Mouse (Mus musculus) MEL (cell line): ENCODE measurements around the gene Cyfip1. TPM values are rescaled to one million over a fixed set of nuclear protein-coding genes. Genes with fewer than 3 reads are reported as not detected.

ENCODE experiments used
- DNase-seq: peaks from one replicate; pipeline ENCODE4 v3.0.0; 2011; ENCODE audit warnings: low read depth, low spot score
- H3K27ac ChIP-seq: 2 replicates; pipeline ENCODE4 v1.5.1; 2012; ENCODE audit warnings: low read depth, mild to moderate bottlenecking, control low read depth, low read length, moderate library complexity; ENCODE audit not compliant: control insufficient read depth
- H3K27me3 ChIP-seq, 2 experiments: fragments of 150-350 bp in 1 of 2; sonication (generic) in 1 of 2; 2 replicates each; pipeline ENCODE4 v1.6.1; 2012; ENCODE audit warnings: low read length in 2 of 2, mild to moderate bottlenecking in 2 of 2, improper control_type of control experiment in 1 of 2, moderate library complexity in 1 of 2; ENCODE audit not compliant: insufficient read depth in 2 of 2, control insufficient read depth in 1 of 2
- H3K36me3 ChIP-seq, 2 experiments: 2 replicates each; pipeline ENCODE4 v1.6.1; 2012 to 2014; ENCODE audit warnings: low read length in 2 of 2, improper control_type of control experiment in 1 of 2, inconsistent platforms in 1 of 2, mild to moderate bottlenecking in 1 of 2; ENCODE audit not compliant: insufficient read depth in 2 of 2, control insufficient read depth in 1 of 2
- H3K4me1 ChIP-seq, 2 experiments: fragments of 150-350 bp in 1 of 2; sonication (generic) in 1 of 2; 2 replicates each; pipeline ENCODE4 v1.6.1; 2012; ENCODE audit warnings: low read length in 2 of 2, improper control_type of control experiment in 1 of 2, mild to moderate bottlenecking in 1 of 2; ENCODE audit not compliant: insufficient read depth in 2 of 2, control insufficient read depth in 1 of 2
- H3K4me3 ChIP-seq, 2 experiments: fragments of 150-350 bp in 1 of 2; sonication (generic) in 1 of 2; 2 replicates each; pipeline ENCODE4 v1.5.1; 2012; ENCODE audit warnings: low read depth in 2 of 2, low read length in 2 of 2, mild to moderate bottlenecking in 2 of 2, moderate library complexity in 2 of 2, control low read depth in 1 of 2, improper control_type of control experiment in 1 of 2; ENCODE audit not compliant: control insufficient read depth in 1 of 2, insufficient read depth in 1 of 2
- H3K79me2 ChIP-seq: 2 replicates; pipeline ENCODE4 v1.6.1; 2012; ENCODE audit warnings: mild to moderate bottlenecking, low read length, moderate library complexity; ENCODE audit not compliant: control insufficient read depth, poor library complexity, insufficient read depth
- H3K9ac ChIP-seq: 2 replicates; pipeline ENCODE4 v1.6.1; 2012; ENCODE audit warnings: low read depth, mild to moderate bottlenecking, control low read depth, low read length, moderate library complexity; ENCODE audit not compliant: control insufficient read depth, poor library complexity, severe bottlenecking
- H3K9me3 ChIP-seq: fragments of 150-350 bp; sonication (generic); replicated peaks from 2 replicates; pipeline ENCODE4 v1.6.1; 2012; ENCODE audit warnings: mild to moderate bottlenecking, low read length, improper control_type of control experiment, moderate library complexity; ENCODE audit not compliant: insufficient read depth
- BHLHE40 ChIP-seq: IDR thresholded peaks from 2 replicates; pipeline ENCODE4 v1.6.1; 2012; ENCODE audit warnings: low read depth, mild to moderate bottlenecking, inconsistent platforms, low read length, improper control_type of control experiment, borderline replicate concordance
- CHD2 ChIP-seq: IDR thresholded peaks from 2 replicates; pipeline ENCODE4 v1.6.1; 2011; ENCODE audit warnings: low read length, improper control_type of control experiment
- CTCF ChIP-seq, 3 experiments: IDR thresholded peaks in 2 of 3; conservative IDR thresholded peaks in 1 of 3; 2 replicates each; pipeline ENCODE4 v1.5.1; 2011 to 2012; ENCODE audit warnings: low read length in 3 of 3, low read depth in 2 of 3, mild to moderate bottlenecking in 2 of 3, improper control_type of control experiment in 1 of 3, inconsistent platforms in 1 of 3, mixed read lengths in 1 of 3, moderate library complexity in 1 of 3; ENCODE audit not compliant: control insufficient read depth in 1 of 3, insufficient read depth in 1 of 3, poor library complexity in 1 of 3, severe bottlenecking in 1 of 3
- E2F4 ChIP-seq: IDR thresholded peaks from 2 replicates; pipeline ENCODE4 v1.6.1; 2011; ENCODE audit warnings: low read depth, low read length, improper control_type of control experiment, borderline replicate concordance
- ELF1 ChIP-seq: IDR thresholded peaks from 2 replicates; pipeline ENCODE4 v1.6.1; 2014; ENCODE audit warnings: low read depth, mild to moderate bottlenecking, inconsistent platforms, low read length, improper control_type of control experiment, moderate library complexity
- EP300 ChIP-seq, 2 experiments: IDR thresholded peaks; 2 replicates each; pipeline ENCODE4 v1.6.1; 2011; ENCODE audit warnings: improper control_type of control experiment in 2 of 2, low read length in 2 of 2, low read depth in 1 of 2, mild to moderate bottlenecking in 1 of 2
- ETS1 ChIP-seq: IDR thresholded peaks from 2 replicates; pipeline ENCODE4 v1.6.1; 2012; ENCODE audit warnings: low read depth, mild to moderate bottlenecking, inconsistent platforms, low read length, improper control_type of control experiment, moderate library complexity
- GABPA ChIP-seq: IDR thresholded peaks from 2 replicates; pipeline ENCODE4 v1.6.1; 2012; ENCODE audit warnings: low read depth, mild to moderate bottlenecking, inconsistent platforms, low read length, improper control_type of control experiment, moderate library complexity
- HCFC1 ChIP-seq: IDR thresholded peaks from 2 replicates; pipeline ENCODE4 v1.6.1; 2012; ENCODE audit warnings: low read depth, mild to moderate bottlenecking, inconsistent platforms, low read length, improper control_type of control experiment, moderate library complexity
- JUND ChIP-seq: IDR thresholded peaks from 2 replicates; pipeline ENCODE4 v1.6.1; 2011; ENCODE audit warnings: low read depth, mild to moderate bottlenecking, improper control_type of control experiment, low read length
- KAT2A ChIP-seq: conservative IDR thresholded peaks from 2 replicates; pipeline ENCODE4 v1.6.1; 2012; ENCODE audit warnings: low read depth, low read length, improper control_type of control experiment, inconsistent platforms
- MAZ ChIP-seq: IDR thresholded peaks from 2 replicates; pipeline ENCODE4 v1.6.1; 2012; ENCODE audit warnings: low read depth, mild to moderate bottlenecking, inconsistent platforms, low read length, improper control_type of control experiment
- MEF2A ChIP-seq: IDR thresholded peaks from 2 replicates; pipeline ENCODE4 v1.6.1; 2014; ENCODE audit warnings: low read depth, mild to moderate bottlenecking, inconsistent platforms, low read length, improper control_type of control experiment; ENCODE audit not compliant: poor library complexity, insufficient replicate concordance, severe bottlenecking; ENCODE audit errors: extremely low read depth
- MYB ChIP-seq: IDR thresholded peaks from 2 replicates; pipeline ENCODE4 v1.6.1; 2011; ENCODE audit warnings: mild to moderate bottlenecking, low read depth, low read length, improper control_type of control experiment
- MYC ChIP-seq: IDR thresholded peaks from 2 replicates; pipeline ENCODE4 v1.6.1; 2011; ENCODE audit warnings: low read depth, mild to moderate bottlenecking, low read length, improper control_type of control experiment, moderate library complexity
- POLR2AphosphoS2 ChIP-seq: IDR thresholded peaks from 2 replicates; pipeline ENCODE4 v1.6.1; 2011; ENCODE audit warnings: low read length, improper control_type of control experiment
- POLR2AphosphoS5 ChIP-seq: IDR thresholded peaks from 2 replicates; pipeline ENCODE4 v1.6.1; 2012; ENCODE audit warnings: low read depth, borderline replicate concordance, mild to moderate bottlenecking, inconsistent platforms, low read length, moderate library complexity, mixed read lengths
- SIN3A ChIP-seq: IDR thresholded peaks from 2 replicates; pipeline ENCODE4 v1.6.1; 2012; ENCODE audit warnings: low read length, improper control_type of control experiment, inconsistent platforms
- TAL1 ChIP-seq: IDR thresholded peaks from 2 replicates; pipeline ENCODE4 v1.6.1; 2012; ENCODE audit warnings: mild to moderate bottlenecking, inconsistent platforms, low read length, moderate library complexity, mixed read lengths
- TBP ChIP-seq: IDR thresholded peaks from 2 replicates; pipeline ENCODE4 v1.8.0; 2011; ENCODE audit warnings: low read depth, low read length, improper control_type of control experiment
- TCF12 ChIP-seq: IDR thresholded peaks from 2 replicates; pipeline ENCODE4 v1.6.1; 2014; ENCODE audit warnings: low read depth, mild to moderate bottlenecking, inconsistent platforms, low read length, improper control_type of control experiment, moderate library complexity
- USF1 ChIP-seq: IDR thresholded peaks from 2 replicates; pipeline ENCODE4 v1.6.1; 2014; ENCODE audit warnings: low read depth, mild to moderate bottlenecking, inconsistent platforms, low read length, improper control_type of control experiment, moderate library complexity
- ZC3H11A ChIP-seq: IDR thresholded peaks from 2 replicates; pipeline ENCODE4 v1.6.1; 2012; ENCODE audit warnings: low read depth, mild to moderate bottlenecking, inconsistent platforms, low read length, improper control_type of control experiment
- ZMIZ1 ChIP-seq: IDR thresholded peaks from 2 replicates; pipeline ENCODE4 v1.6.1; 2012; ENCODE audit warnings: low read depth, mild to moderate bottlenecking, inconsistent platforms, low read length, improper control_type of control experiment, moderate library complexity
- polyA plus RNA-seq, 2 experiments: library from polyadenylated mRNA; stranded (reverse) in 1 of 2; unstranded in 1 of 2; fragments of >175 nt in 1 of 2; fragments of >200 nt in 1 of 2; gene quantifications; 2 replicates each; pipeline versions ENCODE4 v1.2.1 to v1.2.4; 2012; ENCODE audit warnings: low replicate concordance in 2 of 2, low read depth in 1 of 2; ENCODE audit not compliant: insufficient read length in 2 of 2, insufficient read depth in 1 of 2, missing spikeins in 1 of 2
- total RNA-seq: library from RNA; depleted of rRNA; stranded (reverse); fragments of 300-350 nt; gene quantifications from 2 replicates; pipeline ENCODE4 v1.2.3, GENCODE M21; 2012

Gene Cyfip1
- total and polyA plus RNA-seq, 3 experiments, result 18.3 to 124 (median 27.6) TPM

GRCm38 (mm10) chr7:55855597-55855996, 14.1 kb downstream of the Cyfip1 start:
- no peak overlapping the region for H3K27ac ChIP-seq
- peaks cover 0 to 16% of the 10 kb centered on the region in 2 experiments; a peak in 2 of 4 replicates for H3K36me3 ChIP-seq
- H3K27me3 ChIP-seq, result no peaks in the 10 kb centered on the region
- H3K79me2 ChIP-seq, result peaks cover 3% of the 10 kb centered on the region
- no peak overlapping the region for H3K4me3 ChIP-seq
- DNase-seq, result peak; percentile 27
- no peak overlapping the region for H3K9ac ChIP-seq
- no peak for TF ChIP-seq HCFC1
- no peak for TF ChIP-seq ETS1
- no peak for TF ChIP-seq ELF1
- TF ChIP-seq BHLHE40, result no peak
- TF ChIP-seq GABPA, result no peak
- no peak for TF ChIP-seq TBP
- TF ChIP-seq JUND, result no peak
- no peak for TF ChIP-seq ZC3H11A
- TF ChIP-seq SIN3A, result no peak
- TF ChIP-seq MYC, result no peak
- no peak for TF ChIP-seq USF1
- TF ChIP-seq POLR2AphosphoS2, result no peak
- H3K9me3 ChIP-seq, result no peaks in the 10 kb centered on the region
- H3K4me1 ChIP-seq, result peaks cover 0 to 17% of the 10 kb centered on the region in 2 experiments; a peak in 3 of 4 replicates

GRCm38 (mm10) chr7:55856741-55857140, 15.2 kb downstream of the Cyfip1 start:
- no peak overlapping the region for H3K4me3 ChIP-seq
- no peak for TF ChIP-seq MYB
- TF ChIP-seq BHLHE40, result no peak
- TF ChIP-seq MAZ, result no peak
- TF ChIP-seq SIN3A, result no peak
- TF ChIP-seq EP300 (IDR thresholded peaks at IDR 0.05; ENCODE audit: low read depth in 1 of 2, low read length in 2 of 2), result no peak
- no peak for TF ChIP-seq E2F4
- no peak for TF ChIP-seq MEF2A
- TF ChIP-seq ZMIZ1, result no peak
- TF ChIP-seq KAT2A, result no peak
- no peak for TF ChIP-seq CHD2
- no peak for TF ChIP-seq JUND
- TF ChIP-seq POLR2AphosphoS5, result no peak
- TF ChIP-seq CTCF (IDR thresholded peaks at IDR 0.05 in 2 of 3, conservative IDR thresholded peaks at IDR 0.05 in 1 of 3; ENCODE audit: control insufficient read depth in 1 of 3, insufficient read depth in 1 of 3, low read depth in 2 of 3, low read length in 3 of 3, poor library complexity in 1 of 3, severe bottlenecking in 1 of 3), result no peak
- TF ChIP-seq ETS1, result no peak
- no peak for TF ChIP-seq TCF12
- no peak for TF ChIP-seq TAL1
- TF ChIP-seq, all 39 proteins: peak for 0
- Histone ChIP-seq H3K27me3 (no peaks in the 10 kb centered on the region), H3K27ac (no peak overlapping the region), H3K9ac (no peak overlapping the region), H3K36me3 (peaks cover 0 to 16% of the 10 kb centered on the region in 2 experiments; a peak in 2 of 4 replicates), H3K4me1 (peaks cover 0 to 17% of the 10 kb centered on the region in 2 experiments; a peak in 3 of 4 replicates), H3K9me3 (no peaks in the 10 kb centered on the region), H3K79me2 (peaks cover 3% of the 10 kb centered on the region)
- no peak for DNase-seq
